Mouse (Mus musculus) ES-Bruce4 (cell line): ENCODE data around the gene St3gal3.

ENCODE experiments used
- CTCF ChIP-seq: IDR thresholded peaks from one replicate; pipeline ENCODE4 v1.8.1; 2011; ENCODE audit warnings: low read depth, low read length
- EP300 ChIP-seq: IDR thresholded peaks from 2 replicates; pipeline ENCODE4 v1.6.1; 2011; ENCODE audit warnings: low read depth, low read length; ENCODE audit not compliant: insufficient read depth
- POLR2A ChIP-seq: IDR thresholded peaks from one replicate; pipeline ENCODE4 v1.8.1; 2011; ENCODE audit warnings: low read length; ENCODE audit not compliant: insufficient read depth

GRCm38 (mm10) chr4:118000605-118001208 is 134.0 kb downstream of the St3gal3 start:
- TF ChIP-seq CTCF (no peak), EP300 (no peak), POLR2A (no peak)
